Comparison of ENCODE assay signal across 8 mouse cellular contexts in genomic region chr10:60885348-60886275, GRCm38 (mm10). TPM values are rescaled to one million over a fixed set of nuclear protein-coding genes. Genes with fewer than 3 reads are reported as not detected.
A peak's percentile ranks its signal among the peaks of the same experiment; 100 is the strongest.
DNase-seq lines count a peak whose midpoint lies in the region; ATAC-seq lines count a peak whose summit lies in the region.

No protein-coding gene starts in this region.

- peak overlapping the region; percentile 17; the same call in 1 of the 2 replicates for H3K4me3 ChIP-seq in kidney, embryonic 14.5 days (ENCODE audit: low read length)
- peak overlapping the region; percentile 14; the same call in 1 of the 2 replicates for H3K4me3 ChIP-seq in embryonic facial prominence, embryonic 13.5 days
- H3K4me3 ChIP-seq in neural tube, embryonic 11.5 days (ENCODE audit: low read depth, low read length) = no peak overlapping the region

- H3K27me3 ChIP-seq in kidney, embryonic 14.5 days (ENCODE audit: control insufficient read depth, insufficient read depth, low read length) = peaks cover 3% of the 10 kb centered on the region; the same call in 1 of the 2 replicates
- H3K27me3 ChIP-seq in embryonic facial prominence, embryonic 13.5 days = no peaks in the 10 kb centered on the region
- H3K27me3 ChIP-seq in neural tube, embryonic 11.5 days (ENCODE audit: control insufficient read depth, insufficient read depth, low read length) = no peaks in the 10 kb centered on the region

- DNase-seq in kidney, adult 18-20 months = no peak
- DNase-seq in kidney, postnatal 4 days = peak; percentile 25 to 56
- peak; percentile 73 for DNase-seq in neural tube, embryonic 11.5 days (ENCODE audit: low spot score)
- DNase-seq in cerebellum, postnatal 4 days (ENCODE audit: low spot score in 2 of 2) = no peak

- H3K4me1 ChIP-seq in kidney, embryonic 14.5 days (ENCODE audit: control insufficient read depth, insufficient read depth, low read length) = peaks cover 5% of the 10 kb centered on the region; the same call in 1 of the 2 replicates
- H3K4me1 ChIP-seq in embryonic facial prominence, embryonic 13.5 days = peaks cover 11% of the 10 kb centered on the region; the same call in 1 of the 2 replicates
- no peaks in the 10 kb centered on the region for H3K4me1 ChIP-seq in neural tube, embryonic 11.5 days (ENCODE audit: control insufficient read depth, insufficient read depth, low read length)

- H3K9me3 ChIP-seq in kidney, embryonic 14.5 days (ENCODE audit: control insufficient read depth, low read length) = no peaks in the 10 kb centered on the region
- no peaks in the 10 kb centered on the region for H3K9me3 ChIP-seq in embryonic facial prominence, embryonic 13.5 days
- H3K9me3 ChIP-seq in neural tube, embryonic 11.5 days (ENCODE audit: control insufficient read depth, low read length) = no peaks in the 10 kb centered on the region

- WGBS in kidney, embryonic 14.5 days = 36% methylated on average over 23 of the region's 25 CpGs
- WGBS in embryonic facial prominence, embryonic 13.5 days = 29% methylated on average over 25 of the region's 25 CpGs
- 30% methylated on average over 25 of the region's 25 CpGs for WGBS in neural tube, embryonic 11.5 days

- H3K36me3 ChIP-seq in kidney, embryonic 14.5 days (ENCODE audit: control insufficient read depth, insufficient read depth, low read length) = no peaks in the 10 kb centered on the region
- no peaks in the 10 kb centered on the region for H3K36me3 ChIP-seq in embryonic facial prominence, embryonic 13.5 days
- no peaks in the 10 kb centered on the region for H3K36me3 ChIP-seq in neural tube, embryonic 11.5 days (ENCODE audit: control insufficient read depth, insufficient read depth, low read length)

- H3K4me2 ChIP-seq in kidney, embryonic 14.5 days (replicated peaks; ENCODE audit: low read depth, low read length) = peak overlapping the region; percentile 15
- peak overlapping the region; percentile 52 for H3K4me2 ChIP-seq in embryonic facial prominence, embryonic 13.5 days
- H3K4me2 ChIP-seq in neural tube, embryonic 11.5 days (ENCODE audit: low read depth) = peak overlapping the region; percentile 12; the same call in 1 of the 2 replicates

- ATAC-seq in kidney, embryonic 14.5 days (ENCODE audit: low FRiP score, low TSS enrichment) = peak; percentile 70
- ATAC-seq in embryonic facial prominence, embryonic 13.5 days (ENCODE audit: insufficient number of reproducible peaks, insufficient read depth, low FRiP score, low TSS enrichment, low read depth) = peak; percentile 70; the same call in 1 of the 2 replicates
- ATAC-seq in neural tube, embryonic 11.5 days (ENCODE audit: insufficient read depth, low FRiP score, low TSS enrichment) = peak; percentile 89
- no peak for ATAC-seq in erythroid progenitor cell, adult 5-6 weeks (replicated peaks; ENCODE audit: low FRiP score, poor library complexity, severe bottlenecking)
- no peak for ATAC-seq in inflammation-experienced regulatory T-cells, adult 6 months

- H3K9ac ChIP-seq in kidney, embryonic 14.5 days (ENCODE audit: low read depth, low read length) = no peak overlapping the region; the same call in 1 of the 2 replicates
- peak overlapping the region; percentile 27; the same call in 1 of the 2 replicates for H3K9ac ChIP-seq in embryonic facial prominence, embryonic 13.5 days
- H3K9ac ChIP-seq in neural tube, embryonic 11.5 days (ENCODE audit: low read length) = no peak overlapping the region

- no peak overlapping the region for H3K27ac ChIP-seq in kidney, embryonic 14.5 days (ENCODE audit: low read depth, low read length)
- no peak overlapping the region for H3K27ac ChIP-seq in embryonic facial prominence, embryonic 13.5 days
- no peak overlapping the region; the same call in 1 of the 2 replicates for H3K27ac ChIP-seq in neural tube, embryonic 11.5 days (ENCODE audit: low read depth, low read length)

RNA-seq across cellular contexts. Expression of gene Unc5b, which starts 54.2 kb away (rescaled TPM):
- 7.9 and 10.1 TPM in 2 replicates for polyA plus RNA-seq in kidney, embryonic 14.5 days (2014; fragmentation: Nextera tagmentation; extraction: Ambion mirVana)
- 6.0 and 6.1 TPM in 2 replicates for polyA plus RNA-seq in embryonic facial prominence, embryonic 13.5 days (2015; fragmentation: Nextera tagmentation; extraction: Ambion mirVana)
- 2.3 and 2.9 TPM in 2 replicates for polyA plus RNA-seq in neural tube, embryonic 11.5 days (2014; fragmentation: Nextera tagmentation; extraction: Ambion mirVana)
- not detected in 2 replicates for total RNA-seq in erythroid progenitor cell, adult 5-6 weeks (2015; ENCODE audit: low replicate concordance)
- not detected in 2 replicates for total RNA-seq in erythroid progenitor cell, adult 5-6 weeks (2017; ENCODE audit: low replicate concordance)
- under 1 TPM in 1 of 3 experiments, not detected in 2; 0.10 TPM for polyA plus RNA-seq in inflammation-experienced regulatory T-cells, adult 6 months (2017; shearing (Covaris generic))

Comparison
In these comparisons a context has a peak if more than half of its experiments do, and no peak if none do; other contexts are left out.
1. DNase-seq: peak in kidney, postnatal 4 days (2 of 2) and neural tube, embryonic 11.5 days (single experiment); none in kidney, adult 18-20 months (single experiment) and cerebellum, postnatal 4 days (0 of 2).
2. ATAC-seq: peak in kidney, embryonic 14.5 days (single experiment), embryonic facial prominence, embryonic 13.5 days (single experiment) and neural tube, embryonic 11.5 days (single experiment); none in erythroid progenitor cell, adult 5-6 weeks (single experiment) and inflammation-experienced regulatory T-cells, adult 6 months (single experiment).
3. Peak in every context shown above with its lines, with median percentiles within 50 percentile points of each other: H3K4me2 ChIP-seq.